Mouse (Mus musculus) lung, adult 2 months (tissue): ENCODE measurements around the gene Rasgrf2.

ENCODE experiments used
- CTCF ChIP-seq: fragments of 200-500 bp; IDR thresholded peaks from 2 replicates; pipeline ENCODE4 v1.5.1; 2011; ENCODE audit warnings: mild to moderate bottlenecking, low read length, control low read depth; ENCODE audit not compliant: insufficient read depth
- POLR2A ChIP-seq: fragments of 200-500 bp; IDR thresholded peaks from 2 replicates; pipeline ENCODE4 v1.6.1; 2011; ENCODE audit warnings: low read depth, mild to moderate bottlenecking, control low read depth, low read length, borderline replicate concordance; ENCODE audit errors: extremely low read depth

GRCm38 (mm10) chr13:92068651-92069050, 62.8 kb downstream of the Rasgrf2 start:
- TF ChIP-seq POLR2A (no peak), CTCF (no peak)
